Mouse (Mus musculus) R1 (cell line): ENCODE data around the gene Maml1.
A peak's percentile ranks its signal among the peaks of the same experiment; 100 is the strongest.

Experiments used
- DNase-seq: peaks from one replicate; pipeline ENCODE4 v3.0.0-alpha.2; 2018; ENCODE audit warnings: low read depth, low spot score

The Maml1 gene

DNA sequence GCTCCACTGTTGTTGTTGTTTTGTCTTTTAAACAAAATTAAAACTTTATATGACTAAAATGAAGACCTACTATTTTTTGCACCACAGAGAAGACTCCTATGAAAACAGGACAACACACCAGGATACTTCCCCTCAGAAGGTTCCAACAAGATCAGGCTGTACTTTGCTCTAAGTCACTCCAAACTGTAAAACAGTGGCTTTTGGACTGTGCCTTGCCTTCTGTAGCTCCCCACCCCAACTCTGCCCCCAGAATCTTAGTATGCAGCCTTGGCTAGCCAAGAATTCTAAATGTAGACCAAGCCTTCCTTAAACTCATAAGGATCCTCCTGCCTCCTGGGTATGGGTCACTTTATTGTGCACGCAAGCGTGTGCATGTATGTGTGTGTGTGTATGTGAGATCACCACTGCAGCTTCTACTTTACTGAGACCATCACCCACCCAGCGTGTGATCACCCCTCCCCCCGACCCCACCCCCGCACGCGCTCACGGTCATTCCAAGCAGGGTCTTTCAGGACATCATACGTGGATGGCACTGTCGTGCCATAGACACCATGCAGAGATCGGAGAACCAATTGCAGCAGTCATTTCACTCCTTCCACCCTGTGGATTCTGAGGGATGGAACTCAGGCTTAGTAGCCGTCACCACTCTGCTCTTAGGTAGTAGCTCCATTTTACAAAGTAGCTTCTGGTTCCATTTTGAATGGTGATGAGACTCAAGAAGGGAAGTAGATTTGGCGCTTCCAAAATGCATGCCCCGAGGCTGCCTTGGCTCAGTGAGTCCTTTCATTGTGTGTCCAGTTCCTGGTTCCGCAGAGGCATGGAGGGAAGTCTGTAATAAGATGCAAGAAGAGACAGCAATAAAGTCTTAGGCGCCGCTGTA lies 68.1 kb downstream of the Maml1 start:
- no peak for DNase-seq

DNA sequence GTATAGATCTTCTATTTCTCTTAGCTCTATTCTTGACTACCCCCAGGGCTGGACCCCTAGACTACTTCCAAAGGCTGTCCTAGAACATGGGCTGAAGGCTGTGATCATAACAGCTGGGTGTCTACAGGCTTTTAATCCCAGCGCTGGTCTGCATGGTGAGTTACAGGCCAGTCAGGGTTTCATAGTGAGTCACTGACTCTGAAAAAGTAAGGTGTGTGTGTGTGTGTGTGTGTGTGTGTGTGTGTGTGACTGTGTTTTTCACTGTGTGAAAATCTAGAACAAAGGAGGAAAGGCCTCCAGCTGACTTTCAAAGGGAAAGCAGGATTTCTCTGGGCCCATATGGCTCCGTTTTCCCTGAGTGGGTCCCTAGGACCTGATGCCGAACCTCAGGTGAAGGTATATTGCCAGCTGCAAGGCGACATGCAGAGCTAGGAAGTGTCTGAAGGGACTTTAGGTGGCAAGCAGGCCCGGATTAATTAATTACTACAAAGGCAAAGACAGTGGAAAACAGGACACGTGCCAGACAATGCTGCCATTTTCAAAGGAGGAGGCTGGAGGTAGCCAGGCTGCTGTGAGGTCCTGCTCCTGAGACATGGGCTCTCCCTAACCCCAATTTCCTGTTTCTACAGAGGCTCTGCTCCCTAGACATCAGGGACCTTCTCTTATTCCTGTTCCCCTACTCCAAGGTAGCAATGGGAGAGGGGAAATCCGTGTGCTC lies 69.4 kb downstream of the Maml1 start:
- no peak for DNase-seq

DNA sequence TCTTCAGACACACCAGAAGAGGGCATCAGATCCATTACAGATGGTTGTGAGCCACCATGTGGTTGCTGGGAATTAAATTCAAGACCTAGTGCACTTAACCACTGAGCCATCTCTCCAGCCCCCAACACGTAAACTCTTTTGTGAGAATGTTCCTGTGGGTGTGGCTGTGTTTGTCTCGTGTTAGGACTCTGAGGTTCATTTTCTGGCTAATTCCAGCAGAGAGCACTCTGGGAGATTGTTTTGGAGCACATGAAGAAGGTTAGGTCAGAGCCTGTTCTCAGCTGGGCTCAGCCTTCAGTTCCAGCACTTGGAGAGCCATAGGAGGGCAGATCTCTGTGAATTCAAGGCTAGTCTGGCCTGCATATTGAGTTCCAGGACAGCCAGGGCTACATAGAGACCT lies 72.3 kb downstream of the Maml1 start:
- peak; percentile 91 for DNase-seq

DNA sequence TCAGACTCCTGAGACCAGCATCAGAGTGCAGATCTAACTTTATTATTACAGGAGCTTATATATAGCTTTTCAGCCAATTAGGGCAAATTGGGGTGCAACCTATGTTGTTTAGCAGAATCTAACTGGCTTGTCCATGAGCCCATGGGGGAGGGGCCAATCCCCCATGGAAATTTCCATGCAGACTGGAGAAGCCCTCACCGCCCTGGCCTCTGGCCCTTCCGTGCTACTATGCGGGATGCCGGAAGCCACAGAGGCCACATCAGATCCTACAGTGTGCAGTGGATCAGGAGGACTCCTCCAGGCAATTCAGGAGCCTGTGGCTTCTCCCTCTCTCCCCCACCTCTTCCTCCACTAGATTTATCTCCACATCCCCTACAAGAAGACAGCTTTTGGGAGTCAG lies 74.3 kb downstream of the Maml1 start:
- peak; percentile 89 for DNase-seq

DNA sequence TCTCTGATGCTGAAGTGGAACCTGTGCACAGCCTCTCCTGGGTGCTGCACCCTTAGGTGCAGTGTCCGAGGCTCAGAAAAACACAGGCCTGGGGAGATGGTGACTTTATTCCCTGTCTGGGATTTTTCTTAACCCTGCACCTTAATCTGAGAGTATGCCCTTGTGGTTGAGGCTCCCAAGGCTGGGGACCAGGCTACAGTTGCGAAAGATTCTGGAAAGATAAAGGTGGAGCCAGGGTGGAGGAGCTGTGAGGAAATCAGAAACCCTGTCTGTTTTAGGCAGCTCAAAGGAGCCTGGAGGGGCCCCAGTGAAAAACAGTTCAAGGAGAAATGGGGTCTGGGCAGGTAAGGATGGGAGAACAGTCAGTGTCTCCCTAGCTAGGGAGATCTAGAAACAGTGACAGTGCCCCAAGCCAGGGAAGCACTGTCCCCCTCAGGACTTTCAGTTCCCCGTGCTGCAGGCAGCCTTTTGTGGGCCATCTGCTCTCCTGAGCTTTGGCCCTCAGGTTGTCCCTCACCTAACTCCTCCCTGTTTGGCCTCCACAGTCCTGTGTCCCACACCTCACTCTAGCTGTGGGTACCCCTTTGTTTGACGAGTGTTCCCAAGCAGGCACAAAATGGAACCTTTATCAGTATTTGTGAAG lies 75.3 kb downstream of the Maml1 start:
- DNase-seq, result no peak

GRCm38 (mm10) chr11:50215633-50216032 lies 76.5 kb downstream of the Maml1 start:
- DNase-seq, result no peak

- no peak for DNase-seq
These were observed 77.5 kb downstream of the Maml1 start for GRCm38 (mm10) chr11:50214631-50215030.

DNA sequence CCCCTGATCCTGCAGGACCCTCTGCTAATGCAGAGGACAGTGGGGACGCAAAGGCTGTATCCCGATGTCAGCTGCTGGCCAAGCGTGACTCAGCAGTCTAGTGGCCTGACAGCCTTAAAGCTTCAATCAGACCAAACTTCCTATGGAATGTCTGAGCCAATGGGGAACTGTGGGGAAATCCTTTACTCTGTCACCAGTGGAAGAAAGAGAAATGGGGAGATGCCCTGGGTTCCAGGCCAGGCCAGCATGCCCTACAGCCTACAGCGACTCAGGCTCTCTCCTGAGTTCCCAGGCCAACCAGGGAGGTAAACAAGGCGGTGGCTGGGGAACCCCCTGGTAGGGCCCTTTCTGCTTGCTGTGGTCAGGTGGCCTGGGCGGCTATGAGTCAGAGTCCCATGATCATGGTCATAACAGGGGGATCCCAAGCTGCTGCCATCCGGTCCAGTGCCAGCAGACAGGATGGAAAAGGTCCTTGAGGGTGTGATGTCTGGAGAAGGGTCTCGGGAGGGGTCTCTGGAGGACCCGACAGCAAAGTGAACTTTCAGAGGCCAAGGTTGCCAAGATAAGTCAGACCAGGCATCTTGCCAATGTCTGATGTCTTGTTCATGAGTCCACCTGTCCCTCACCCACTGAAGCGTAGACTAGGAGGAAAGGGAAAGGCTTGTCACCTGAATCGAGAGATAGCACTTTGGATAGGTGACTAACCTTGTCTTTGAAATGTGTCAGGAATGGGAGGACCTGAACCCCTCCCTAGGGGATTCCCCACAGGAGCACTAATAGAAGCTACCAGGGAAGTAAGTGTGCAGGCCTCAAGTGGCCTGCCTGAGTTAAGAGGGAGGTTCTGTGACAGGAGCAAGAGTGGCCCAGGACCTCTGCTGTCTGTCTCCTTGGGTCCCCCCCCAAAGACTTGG lies 79.0 kb downstream of the Maml1 start:
- peak; percentile 72 for DNase-seq

- DNase-seq, result no peak
These were observed 79.9 kb downstream of the Maml1 start for GRCm38 (mm10) chr11:50212060-50212739.

DNA sequence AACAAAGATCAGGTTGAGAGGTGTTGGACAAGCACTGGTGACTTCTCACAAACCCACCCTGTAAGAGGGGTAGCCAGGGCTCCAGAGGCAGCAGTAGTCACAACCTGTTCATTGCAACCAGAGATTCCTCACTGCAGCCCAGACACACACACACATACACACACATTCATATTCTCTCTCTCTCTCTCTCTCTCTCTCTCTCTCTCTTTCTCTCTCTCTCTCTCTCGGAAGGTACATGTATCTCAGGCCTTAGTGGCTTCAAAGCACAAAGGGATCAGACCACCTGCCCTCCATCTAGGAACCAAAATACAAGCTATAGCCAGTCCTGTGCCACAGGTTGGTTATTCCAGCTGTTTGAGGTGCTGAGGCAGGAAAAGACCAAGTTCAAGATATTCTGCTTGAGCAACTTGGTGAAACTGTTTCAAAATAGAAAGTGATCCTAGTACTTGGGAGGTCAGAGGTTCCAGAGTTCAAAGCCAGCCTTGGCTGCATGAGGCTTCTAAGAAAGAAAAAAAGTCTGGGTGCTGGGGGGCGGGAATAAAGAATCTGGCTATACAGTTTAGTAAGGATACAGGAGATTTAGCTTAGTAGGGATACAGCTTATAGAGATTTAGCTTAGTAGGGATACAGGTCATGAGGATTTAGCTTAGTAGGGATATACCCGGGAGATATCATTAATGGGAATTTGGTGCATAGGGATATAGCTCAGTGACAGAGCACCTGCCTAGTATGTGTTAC lies 80.6 kb downstream of the Maml1 start:
- DNase-seq, result no peak

GRCm38 (mm10) chr11:50210505-50211151 lies 81.5 kb downstream of the Maml1 start, which contains the start of the genes Sqstm1 and Mgat4b:
Sqstm1 (minus strand) TSS chr11:50210827.
Mgat4b (plus strand) TSS chr11:50210890.
- DNase-seq, result peak; percentile 77

GRCm38 (mm10) chr11:50210101-50210504 lies 82.0 kb downstream of the Maml1 start:
- peak; percentile 93 for DNase-seq

DNA sequence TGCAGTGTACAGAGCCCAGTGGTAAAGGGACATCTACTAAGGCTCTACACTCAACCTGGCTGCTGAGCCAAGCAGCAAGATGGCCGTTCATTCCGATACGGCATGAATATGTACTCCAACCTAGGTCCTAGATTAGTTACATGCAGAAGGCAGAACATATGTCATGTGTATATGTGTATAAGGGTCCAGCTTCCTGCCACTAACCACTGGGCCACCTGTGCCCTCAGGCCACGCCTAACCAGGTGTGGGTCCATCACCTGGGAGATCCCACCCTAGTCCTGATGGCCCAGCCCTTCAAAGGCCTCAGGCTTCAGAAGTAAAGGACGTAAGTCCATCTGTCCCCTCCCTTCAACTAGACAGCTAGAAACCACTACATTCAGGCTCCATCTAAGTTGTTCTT lies 84.1 kb downstream of the Maml1 start:
- no peak for DNase-seq

DNA sequence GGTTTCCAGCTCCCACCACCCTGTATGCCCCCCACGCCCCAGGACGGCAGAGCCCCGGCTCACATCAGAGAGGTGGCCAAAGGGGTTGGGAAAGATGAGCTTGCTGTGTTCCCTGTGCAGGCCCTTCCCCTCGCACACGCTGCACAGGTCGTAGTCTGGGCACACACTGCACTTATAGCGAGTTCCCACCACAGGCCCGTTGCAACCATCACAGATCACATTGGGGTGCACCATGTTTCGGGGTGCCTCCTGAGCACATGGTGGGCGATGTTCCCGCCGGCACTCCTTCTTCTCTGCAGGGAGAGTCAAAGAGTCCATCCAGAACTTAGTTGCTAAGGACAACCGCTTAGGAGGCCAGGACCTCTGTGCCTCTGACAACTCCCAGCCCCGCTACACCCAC lies 84.8 kb downstream of the Maml1 start:
- DNase-seq, result no peak

DNA sequence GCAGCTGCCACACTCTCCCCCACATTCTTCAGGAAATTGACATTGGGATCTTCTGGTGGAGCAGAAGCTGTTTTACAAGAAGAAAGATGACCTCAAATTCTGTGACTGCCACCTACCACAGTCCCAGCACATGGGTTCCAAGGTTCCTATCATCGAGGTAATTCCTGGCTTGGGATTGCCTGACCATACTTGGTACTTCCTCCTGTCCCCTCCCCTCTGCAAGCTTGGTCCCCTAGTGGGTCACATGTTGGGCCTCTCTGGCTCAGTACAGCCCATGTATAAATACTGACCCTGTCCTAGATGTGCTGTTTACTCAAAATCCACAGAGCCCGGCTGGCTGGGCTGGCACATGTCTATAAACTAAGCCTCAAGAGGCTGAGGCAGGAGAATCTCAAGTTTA lies 86.1 kb downstream of the Maml1 start:
- no peak for DNase-seq
